Mouse (Mus musculus) C2C12 (cell line): ENCODE results near the gene Ptprt. TPM values are rescaled to one million over a fixed set of nuclear protein-coding genes. Genes with fewer than 3 reads are reported as not detected.

Source experiments
- H3K27me3 ChIP-seq: one replicate; pipeline ENCODE4 v1.6.1; 2011; ENCODE audit not compliant: control insufficient read depth, insufficient read depth, insufficient read length
- H3K36me3 ChIP-seq: one replicate; pipeline ENCODE4 v1.6.1; 2011; ENCODE audit not compliant: control insufficient read depth, insufficient read depth
- H3K4me3 ChIP-seq: one replicate; pipeline ENCODE4 v1.5.1; 2011; ENCODE audit warnings: mild to moderate bottlenecking, control low read depth; ENCODE audit not compliant: poor library complexity, insufficient read depth, severe bottlenecking
- H3K79me2 ChIP-seq: one replicate; pipeline ENCODE4 v1.6.1; 2011; ENCODE audit not compliant: control insufficient read depth, insufficient read depth
- H3K79me3 ChIP-seq: one replicate; pipeline ENCODE4 v1.6.1; 2011; ENCODE audit warnings: low read depth, control low read depth
- H3ac ChIP-seq: one replicate; pipeline ENCODE3; 2011; ENCODE audit warnings: low read depth; ENCODE audit not compliant: control insufficient read depth, insufficient read length
- CEBPB ChIP-seq: IDR thresholded peaks from one replicate; pipeline ENCODE4 v1.6.1; 2011; ENCODE audit warnings: low read depth, mild to moderate bottlenecking, control low read depth, moderate library complexity
- CTCF ChIP-seq: IDR thresholded peaks from one replicate; pipeline ENCODE4 v1.5.1; 2011; ENCODE audit not compliant: control insufficient read depth, insufficient read depth, insufficient read length
- FOSL1 ChIP-seq: IDR thresholded peaks from one replicate; pipeline ENCODE4 v1.8.0; 2011; ENCODE audit warnings: mild to moderate bottlenecking, low read length; ENCODE audit not compliant: poor library complexity, insufficient read depth, severe bottlenecking
- MAX ChIP-seq: IDR thresholded peaks from one replicate; pipeline ENCODE4 v1.6.1; 2011; ENCODE audit warnings: mild to moderate bottlenecking, control low read depth
- MYOD1 ChIP-seq: IDR thresholded peaks from one replicate; pipeline ENCODE4 v1.6.1; 2011; ENCODE audit warnings: low read depth; ENCODE audit not compliant: control insufficient read depth, insufficient read length
- MYOG ChIP-seq: IDR thresholded peaks from one replicate; pipeline ENCODE4 v1.6.1; 2011; ENCODE audit not compliant: control insufficient read depth, insufficient read length; ENCODE audit errors: extremely low read depth
- USF1 ChIP-seq: IDR thresholded peaks from one replicate; pipeline ENCODE4 v1.6.1; 2011; ENCODE audit warnings: low read depth, mild to moderate bottlenecking, control low read depth, moderate library complexity
- polyA plus RNA-seq: library from polyadenylated mRNA; unstranded; fragments of >200 nt; fragmentation: generic; extraction: Trizol; gene quantifications from one replicate; pipeline ENCODE4 v1.2.1, GENCODE M21; 2012; ENCODE audit warnings: missing spikeins

The Ptprt gene
- polyA plus RNA-seq, 1 experiment = not detected

DNA sequence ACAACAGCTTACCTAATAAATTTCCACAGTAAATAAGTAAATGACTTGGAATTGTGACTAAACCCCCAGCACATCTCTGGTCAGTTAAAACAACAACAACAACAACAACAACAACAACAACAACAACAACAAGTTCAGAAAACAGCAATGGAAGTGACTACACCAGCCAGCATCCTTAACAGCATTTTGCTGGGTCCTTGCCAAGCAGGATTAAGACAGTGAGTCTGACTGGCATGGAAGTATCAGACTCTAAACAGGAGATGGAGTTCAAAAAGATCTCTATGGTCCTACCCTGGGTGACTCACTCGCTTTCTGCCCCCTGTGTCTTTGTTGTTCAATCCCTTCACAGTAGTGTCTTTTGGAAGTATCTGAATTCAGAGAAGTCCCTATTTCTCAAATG lies 1035.1 kb downstream of the Ptprt start:
- H3K4me3 ChIP-seq = no peak overlapping the region
- H3K27me3 ChIP-seq = no peaks in the 10 kb centered on the region
- no peaks in the 10 kb centered on the region for H3K36me3 ChIP-seq
- no peaks in the 10 kb centered on the region for H3K79me3 ChIP-seq
- no peaks in the 10 kb centered on the region for H3K79me2 ChIP-seq
- no peak overlapping the region for H3ac ChIP-seq
- no peak for TF ChIP-seq CTCF
- no peak for TF ChIP-seq USF1
- TF ChIP-seq MYOG = no peak
- no peak for TF ChIP-seq FOSL1
- TF ChIP-seq MAX = no peak
- TF ChIP-seq CEBPB = no peak
- TF ChIP-seq MYOD1 = no peak

- H3K36me3 ChIP-seq = no peaks in the 10 kb centered on the region
- H3ac ChIP-seq = no peak overlapping the region
- H3K79me2 ChIP-seq = no peaks in the 10 kb centered on the region
- no peaks in the 10 kb centered on the region for H3K79me3 ChIP-seq
- no peak overlapping the region for H3K4me3 ChIP-seq
- no peaks in the 10 kb centered on the region for H3K27me3 ChIP-seq
- TF ChIP-seq CTCF (no peak), MYOD1 (no peak), USF1 (no peak), MAX (no peak), CEBPB (no peak), FOSL1 (no peak), MYOG (no peak)
These were observed 1052.5 kb downstream of the Ptprt start for GRCm38 (mm10) chr2:161608401-161608800.

- Histone ChIP-seq H3K27me3 (no peaks in the 10 kb centered on the region), H3K36me3 (no peaks in the 10 kb centered on the region), H3K79me2 (no peaks in the 10 kb centered on the region), H3K79me3 (no peaks in the 10 kb centered on the region), H3ac (no peak overlapping the region), H3K4me3 (no peak overlapping the region)
- TF ChIP-seq CTCF = no peak
- no peak for TF ChIP-seq USF1
- TF ChIP-seq MAX = no peak
- TF ChIP-seq MYOG = no peak
- TF ChIP-seq FOSL1 = no peak
- TF ChIP-seq MYOD1 = no peak
- TF ChIP-seq CEBPB = no peak
These were observed 1053.6 kb downstream of the Ptprt start for GRCm38 (mm10) chr2:161607372-161607771.

GRCm38 (mm10) chr2:161600206-161600808 lies 1060.6 kb downstream of the Ptprt start:
- Histone ChIP-seq H3ac (no peak overlapping the region), H3K27me3 (no peaks in the 10 kb centered on the region), H3K4me3 (no peak overlapping the region), H3K79me2 (no peaks in the 10 kb centered on the region), H3K79me3 (no peaks in the 10 kb centered on the region), H3K36me3 (no peaks in the 10 kb centered on the region)
- TF ChIP-seq FOSL1 (no peak), CEBPB (no peak), MAX (no peak), MYOG (no peak), USF1 (no peak), CTCF (no peak), MYOD1 (no peak)

- Histone ChIP-seq H3ac (no peak overlapping the region), H3K36me3 (no peaks in the 10 kb centered on the region), H3K27me3 (no peaks in the 10 kb centered on the region), H3K4me3 (no peak overlapping the region), H3K79me3 (no peaks in the 10 kb centered on the region), H3K79me2 (no peaks in the 10 kb centered on the region)
- TF ChIP-seq MAX (no peak), CTCF (no peak)
These were observed 1067.4 kb downstream of the Ptprt start for GRCm38 (mm10) chr2:161593391-161594152.

DNA sequence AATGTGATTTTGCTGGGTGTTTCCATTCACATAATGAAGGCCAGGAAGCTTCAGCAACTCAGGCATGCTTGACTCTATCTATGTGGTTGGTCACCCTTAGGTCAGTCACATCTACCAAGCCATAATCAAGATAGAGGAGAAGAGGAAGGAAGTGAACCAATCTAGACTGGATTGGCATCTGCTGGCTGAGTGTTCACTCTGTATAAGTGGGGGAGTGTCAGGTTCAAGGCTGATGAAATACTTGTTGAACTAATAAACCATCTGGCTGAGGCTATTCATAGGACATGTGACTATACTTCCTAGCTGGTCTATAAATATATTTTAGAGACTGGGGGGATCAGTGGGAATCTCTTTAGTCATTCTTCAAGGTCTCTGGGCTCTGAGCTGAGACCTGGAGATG lies 1086.5 kb downstream of the Ptprt start:
- H3K79me3 ChIP-seq = no peaks in the 10 kb centered on the region

More for the DNA sequence above, 1086.5 kb downstream of the Ptprt start:
- no peak overlapping the region for H3ac ChIP-seq
- TF ChIP-seq FOSL1 = no peak
- no peak for TF ChIP-seq CEBPB
- TF ChIP-seq MYOG = no peak
- no peak for TF ChIP-seq CTCF
- TF ChIP-seq USF1 = no peak
- no peak for TF ChIP-seq MAX
- no peak for TF ChIP-seq MYOD1
- H3K4me3 ChIP-seq = no peak overlapping the region
- H3K36me3 ChIP-seq = no peaks in the 10 kb centered on the region
- H3K27me3 ChIP-seq = no peaks in the 10 kb centered on the region
- no peaks in the 10 kb centered on the region for H3K79me2 ChIP-seq
